Mouse (Mus musculus) brown adipose tissue, adult 24 weeks (tissue): ENCODE data around the gene Amigo2. TPM values are rescaled to one million over a fixed set of nuclear protein-coding genes. Genes with fewer than 3 reads are reported as not detected.
"Not testable (repeated sequence)": the region's sequence is repeated elsewhere in the genome, so short reads cannot be mapped to it uniquely, and the experiment has no call there.

Experiments
- H3K27ac ChIP-seq: fragments of 200-500 bp; replicated peaks from 2 replicates; pipeline ENCODE4 v1.5.1; 2012; ENCODE audit warnings: low read depth, mild to moderate bottlenecking, low read length
- H3K4me1 ChIP-seq: fragments of 200-500 bp; 2 replicates; pipeline ENCODE4 v1.6.1; 2012; ENCODE audit warnings: low read length, mixed read lengths; ENCODE audit not compliant: control insufficient read depth, insufficient read depth, insufficient read length
- H3K4me3 ChIP-seq: fragments of 200-500 bp; 2 replicates; pipeline ENCODE4 v1.5.1; 2012; ENCODE audit warnings: low read depth, mild to moderate bottlenecking, low read length, moderate library complexity; ENCODE audit not compliant: insufficient read depth
- polyA plus RNA-seq: library from polyadenylated mRNA; stranded (reverse); fragments of >200 nt; gene quantifications from 2 replicates; pipeline ENCODE4 v1.2.4, GENCODE M21; 2012; ENCODE audit not compliant: missing spikeins, insufficient read depth, insufficient read length

The Amigo2 gene
- polyA plus RNA-seq, 1 experiment = 1.1 TPM

GRCm38 (mm10) chr15:97209754-97210153 is 37.3 kb downstream of the Amigo2 start:
- H3K4me3 ChIP-seq, H3K27ac ChIP-seq: not testable (repeated sequence)

GRCm38 (mm10) chr15:97206506-97206905 is 40.6 kb downstream of the Amigo2 start:
- no peak overlapping the region for H3K27ac ChIP-seq
- no peaks in the 10 kb centered on the region for H3K4me1 ChIP-seq
- no peak overlapping the region for H3K4me3 ChIP-seq

More at GRCm38 (mm10) chr15:97209754-97210153, 37.3 kb downstream of the Amigo2 start:
- H3K4me1 ChIP-seq = not testable (repeated sequence)

- Histone ChIP-seq H3K4me3 (no peak overlapping the region), H3K27ac (no peak overlapping the region), H3K4me1 (no peaks in the 10 kb centered on the region)
These were observed 41.3 kb downstream of the Amigo2 start for GRCm38 (mm10) chr15:97205776-97206175.

- no peak overlapping the region for H3K27ac ChIP-seq
- H3K4me3 ChIP-seq = no peak overlapping the region
These were observed 42.2 kb downstream of the Amigo2 start for GRCm38 (mm10) chr15:97204889-97205288.

GRCm38 (mm10) chr15:97196644-97197043 is 50.4 kb downstream of the Amigo2 start:
- no peak overlapping the region for H3K4me3 ChIP-seq
- no peaks in the 10 kb centered on the region for H3K4me1 ChIP-seq
- H3K27ac ChIP-seq = no peak overlapping the region

More at GRCm38 (mm10) chr15:97204889-97205288, 42.2 kb downstream of the Amigo2 start:
- no peaks in the 10 kb centered on the region for H3K4me1 ChIP-seq

- no peak overlapping the region for H3K27ac ChIP-seq
- H3K4me1 ChIP-seq = no peaks in the 10 kb centered on the region
- H3K4me3 ChIP-seq = no peak overlapping the region
These were observed 51.5 kb downstream of the Amigo2 start for GRCm38 (mm10) chr15:97195628-97196027.

Other genes with a start within 250 kb of the Amigo2 start
- 0.75 and 1.4 TPM in 2 replicates for gene Slc38a4, start 191.3 kb downstream of the Amigo2 start, polyA plus RNA-seq
- gene Pced1b, start 180 bp downstream of the Amigo2 start, polyA plus RNA-seq = 1.5 and 1.9 TPM in 2 replicates